Mouse (Mus musculus): ENCODE results near the gene Ddias. TPM values are rescaled to one million over a fixed set of nuclear protein-coding genes. Genes with fewer than 3 reads are reported as not detected.

Ddias gene
- polyA plus RNA-seq, 1 experiment from 2014 or later = 19.3 TPM

GRCm38 (mm10) chr7:92837907-92838306 is 36.1 kb downstream of the Ddias start:
- Histone ChIP-seq H3K9ac (replicated peaks) (no peak overlapping the region), H3K9me3 (no peaks in the 10 kb centered on the region), H3K27ac (replicated peaks) (no peak overlapping the region), H3K27me3 (no peaks in the 10 kb centered on the region), H3K36me3 (peaks cover 10% of the 10 kb centered on the region; the same call in 1 of the 2 replicates), H3K4me3 (no peak overlapping the region), H3K4me2 (replicated peaks) (no peak overlapping the region), H3K4me1 (no peaks in the 10 kb centered on the region)
- WGBS = 80% methylated on average over 3 of the region's 3 CpGs
- ATAC-seq (ENCODE audit: low FRiP score, low read depth) = no peak

- H3K9me3 ChIP-seq = no peaks in the 10 kb centered on the region
- H3K4me2 ChIP-seq (replicated peaks) = no peak overlapping the region
- H3K27me3 ChIP-seq = no peaks in the 10 kb centered on the region
- no peak for ATAC-seq (ENCODE audit: low FRiP score, low read depth)
- no peak overlapping the region for H3K27ac ChIP-seq (replicated peaks)
- no peak overlapping the region for H3K4me3 ChIP-seq
- 90% methylated on average over 11 of the region's 11 CpGs for WGBS
- no peak overlapping the region for H3K9ac ChIP-seq (replicated peaks)
- H3K4me1 ChIP-seq = no peaks in the 10 kb centered on the region
- H3K36me3 ChIP-seq = peaks cover 10% of the 10 kb centered on the region; the same call in 1 of the 2 replicates
Observed at GRCm38 (mm10) chr7:92837226-92837625, 36.8 kb downstream of the Ddias start.

- H3K27ac ChIP-seq (replicated peaks) = no peak overlapping the region
- WGBS = 87% methylated on average over 3 of the region's 3 CpGs
Observed at GRCm38 (mm10) chr7:92836447-92836846, 37.6 kb downstream of the Ddias start.

GRCm38 (mm10) chr7:92834391-92834790 is 39.7 kb downstream of the Ddias start:
- 91% methylated on average over 2 of the region's 2 CpGs for WGBS
- ATAC-seq (ENCODE audit: low FRiP score, low read depth) = no peak
- Histone ChIP-seq H3K27me3 (no peaks in the 10 kb centered on the region), H3K27ac (replicated peaks) (no peak overlapping the region), H3K4me1 (no peaks in the 10 kb centered on the region), H3K4me3 (no peak overlapping the region), H3K9ac (replicated peaks) (no peak overlapping the region), H3K36me3 (peaks cover 10% of the 10 kb centered on the region; the same call in 1 of the 2 replicates), H3K4me2 (replicated peaks) (no peak overlapping the region), H3K9me3 (no peaks in the 10 kb centered on the region)

More at GRCm38 (mm10) chr7:92836447-92836846, 37.6 kb downstream of the Ddias start:
- Histone ChIP-seq H3K4me1 (no peaks in the 10 kb centered on the region), H3K4me3 (no peak overlapping the region), H3K36me3 (peaks cover 10% of the 10 kb centered on the region; the same call in 1 of the 2 replicates), H3K27me3 (no peaks in the 10 kb centered on the region), H3K9ac (replicated peaks) (no peak overlapping the region), H3K4me2 (replicated peaks) (no peak overlapping the region), H3K9me3 (no peaks in the 10 kb centered on the region)
- no peak for ATAC-seq (ENCODE audit: low FRiP score, low read depth)

GRCm38 (mm10) chr7:92832395-92832794 is 41.7 kb downstream of the Ddias start:
- ATAC-seq (ENCODE audit: low FRiP score, low read depth) = no peak
- WGBS = 93% methylated on average over 6 of the region's 6 CpGs
- H3K4me3 ChIP-seq = no peak overlapping the region
- no peak overlapping the region for H3K9ac ChIP-seq (replicated peaks)
- H3K36me3 ChIP-seq = peaks cover 10% of the 10 kb centered on the region; the same call in 1 of the 2 replicates
- no peak overlapping the region for H3K27ac ChIP-seq (replicated peaks)
- no peak overlapping the region for H3K4me2 ChIP-seq (replicated peaks)
- no peaks in the 10 kb centered on the region for H3K9me3 ChIP-seq
- H3K27me3 ChIP-seq = no peaks in the 10 kb centered on the region
- H3K4me1 ChIP-seq = no peaks in the 10 kb centered on the region

GRCm38 (mm10) chr7:92827981-92828380 is 46.1 kb downstream of the Ddias start:
- Histone ChIP-seq H3K4me2 (replicated peaks) (no peak overlapping the region), H3K9ac (replicated peaks) (no peak overlapping the region), H3K36me3 (peaks cover 4% of the 10 kb centered on the region; the same call in 1 of the 2 replicates), H3K4me3 (no peak overlapping the region), H3K9me3 (no peaks in the 10 kb centered on the region), H3K27me3 (no peaks in the 10 kb centered on the region), H3K27ac (replicated peaks) (no peak overlapping the region), H3K4me1 (no peaks in the 10 kb centered on the region)
- no peak for ATAC-seq (ENCODE audit: low FRiP score, low read depth)
- WGBS = 48% methylated on average over 3 of the region's 3 CpGs

GRCm38 (mm10) chr7:92826248-92826647 is 47.8 kb downstream of the Ddias start:
- no peak for ATAC-seq (ENCODE audit: low FRiP score, low read depth)
- Histone ChIP-seq H3K27ac (replicated peaks) (no peak overlapping the region), H3K9me3 (no peaks in the 10 kb centered on the region), H3K4me1 (no peaks in the 10 kb centered on the region), H3K36me3 (peaks cover 4% of the 10 kb centered on the region; the same call in 1 of the 2 replicates), H3K4me2 (replicated peaks) (no peak overlapping the region), H3K9ac (replicated peaks) (no peak overlapping the region), H3K4me3 (no peak overlapping the region), H3K27me3 (no peaks in the 10 kb centered on the region)
- 91% methylated on average over 3 of the region's 3 CpGs for WGBS

- no peaks in the 10 kb centered on the region for H3K27me3 ChIP-seq
- H3K9me3 ChIP-seq = no peaks in the 10 kb centered on the region
- H3K27ac ChIP-seq (replicated peaks) = no peak overlapping the region
- H3K4me2 ChIP-seq (replicated peaks) = no peak overlapping the region
- no peak overlapping the region for H3K9ac ChIP-seq (replicated peaks)
- peak; percentile 54 for ATAC-seq (ENCODE audit: low FRiP score, low read depth)
- H3K4me3 ChIP-seq = no peak overlapping the region
- 0 out of 2 replicates have a peak, but pooled peaks cover 4% of the 10 kb centered on the region for H3K36me3 ChIP-seq
- H3K4me1 ChIP-seq = no peaks in the 10 kb centered on the region
- WGBS = 54% methylated on average over 1 of the region's 1 CpGs
Observed at GRCm38 (mm10) chr7:92822409-92823101, 51.5 kb downstream of the Ddias start.

- H3K27ac ChIP-seq (replicated peaks) = no peak overlapping the region
- H3K4me2 ChIP-seq (replicated peaks) = no peak overlapping the region
- no peaks in the 10 kb centered on the region for H3K9me3 ChIP-seq
- 0 out of 2 replicates have a peak, but pooled peaks cover 4% of the 10 kb centered on the region for H3K36me3 ChIP-seq
- no peak overlapping the region for H3K9ac ChIP-seq (replicated peaks)
- ATAC-seq (ENCODE audit: low FRiP score, low read depth) = no peak
- no peaks in the 10 kb centered on the region for H3K27me3 ChIP-seq
- no peak overlapping the region for H3K4me3 ChIP-seq
- WGBS = 56% methylated on average over 4 of the region's 4 CpGs
- H3K4me1 ChIP-seq = no peaks in the 10 kb centered on the region
Observed at GRCm38 (mm10) chr7:92821871-92822270, 52.2 kb downstream of the Ddias start.

- Histone ChIP-seq H3K27ac (replicated peaks) (no peak overlapping the region), H3K9me3 (no peaks in the 10 kb centered on the region), H3K4me2 (replicated peaks) (no peak overlapping the region), H3K27me3 (no peaks in the 10 kb centered on the region), H3K4me3 (no peak overlapping the region), H3K36me3 (0 out of 2 replicates have a peak, but pooled peaks cover 4% of the 10 kb centered on the region), H3K9ac (replicated peaks) (no peak overlapping the region), H3K4me1 (no peaks in the 10 kb centered on the region)
- WGBS = 77% methylated on average over 7 of the region's 7 CpGs
- no peak for ATAC-seq (ENCODE audit: low FRiP score, low read depth)
Observed at GRCm38 (mm10) chr7:92820941-92821465, 53.0 kb downstream of the Ddias start.

- Histone ChIP-seq H3K27ac (replicated peaks) (no peak overlapping the region), H3K36me3 (0 out of 2 replicates have a peak, but pooled peaks cover 4% of the 10 kb centered on the region), H3K4me3 (no peak overlapping the region), H3K9me3 (no peaks in the 10 kb centered on the region), H3K4me2 (replicated peaks) (no peak overlapping the region), H3K4me1 (no peaks in the 10 kb centered on the region), H3K27me3 (no peaks in the 10 kb centered on the region), H3K9ac (replicated peaks) (no peak overlapping the region)
- 93% methylated on average over 1 of the region's 1 CpGs for WGBS
- ATAC-seq (ENCODE audit: low FRiP score, low read depth) = no peak
Observed at GRCm38 (mm10) chr7:92820410-92820809, 53.6 kb downstream of the Ddias start.

GRCm38 (mm10) chr7:92819656-92820055 is 54.4 kb downstream of the Ddias start:
- Histone ChIP-seq H3K27me3 (no peaks in the 10 kb centered on the region), H3K9me3 (no peaks in the 10 kb centered on the region), H3K9ac (replicated peaks) (no peak overlapping the region), H3K4me2 (replicated peaks) (no peak overlapping the region), H3K36me3 (0 out of 2 replicates have a peak, but pooled peaks cover under 1% of the 10 kb centered on the region), H3K4me3 (no peak overlapping the region), H3K4me1 (no peaks in the 10 kb centered on the region), H3K27ac (replicated peaks) (no peak overlapping the region)
- 87% methylated on average over 11 of the region's 11 CpGs for WGBS
- ATAC-seq (ENCODE audit: low FRiP score, low read depth) = no peak

All from midbrain, embryonic 12.5 days (tissue).